Comparison of ENCODE assay signal across 21 mouse cellular contexts in genomic region chr1:185452461-185452860, GRCm38 (mm10). TPM values are rescaled to one million over a fixed set of nuclear protein-coding genes. Genes with fewer than 3 reads are reported as not detected.
"Had no signal": no experiment of that assay in that cellular context is flagged by ENCODE, and none has a peak within 500 bp of the region (broad histone marks: within the 10 kb centered on the region; RNA-seq: fewer than 3 reads in every experiment).

No protein-coding gene starts in this region.

- DNase-seq: kidney, adult 2 months; kidney, postnatal 25 days; layer of hippocampus, adult 9-11 months; lung, postnatal 10 days; lung, postnatal 36 days; retina, postnatal 1 day; right cerebral cortex, postnatal 25 days; spleen, adult 18-20 months; thymus, postnatal 25 days had no signal

- H3K27ac ChIP-seq: kidney, postnatal 0 days; layer of hippocampus, adult 2 months; limb, embryonic 10.5 days; limb, embryonic 13.5 days; lung, embryonic 15.5 days; midbrain, embryonic 12.5 days; midbrain, embryonic 15.5 days; neural tube, embryonic 12.5 days; stomach, embryonic 15.5 days had no signal

- H3K9ac ChIP-seq: limb, embryonic 13.5 days; lung, embryonic 15.5 days; midbrain, embryonic 12.5 days; midbrain, embryonic 15.5 days; neural tube, embryonic 12.5 days; stomach, embryonic 15.5 days had no signal

- H3K9me3 ChIP-seq: limb, embryonic 10.5 days; limb, embryonic 13.5 days; lung, embryonic 15.5 days; midbrain, embryonic 12.5 days; midbrain, embryonic 15.5 days; neural tube, embryonic 12.5 days; stomach, embryonic 15.5 days had no signal

- H3K4me2 ChIP-seq: limb, embryonic 13.5 days; lung, embryonic 15.5 days; midbrain, embryonic 12.5 days; midbrain, embryonic 15.5 days; neural tube, embryonic 12.5 days; stomach, embryonic 15.5 days had no signal

- H3K4me3 ChIP-seq: layer of hippocampus, adult 2 months; limb, embryonic 10.5 days; limb, embryonic 13.5 days; lung, embryonic 15.5 days; midbrain, embryonic 12.5 days; midbrain, embryonic 15.5 days; neural tube, embryonic 12.5 days; stomach, embryonic 15.5 days had no signal

- H3K36me3 ChIP-seq: limb, embryonic 10.5 days; limb, embryonic 13.5 days; lung, embryonic 15.5 days; midbrain, embryonic 12.5 days; midbrain, embryonic 15.5 days; neural tube, embryonic 12.5 days; stomach, embryonic 15.5 days had no signal

- ATAC-seq: inflammation-experienced regulatory T-cells, adult 6 months; intestine, postnatal 0 days; midbrain, embryonic 15.5 days had no signal

RNA-seq across cellular contexts. Expression of gene Slc30a10, which starts 2.2 kb away (rescaled TPM):
- total RNA-seq: neutrophil, adult 5-6 weeks had no signal
- polyA plus RNA-seq: inflammation-experienced regulatory T-cells, adult 6 months; kidney, adult 2 months; lung, embryonic 15.5 days had no signal
